Mouse (Mus musculus) megakaryocyte progenitor cell, adult 5-6 weeks (primary cell): Measurements from ENCODE around the gene Tdg. TPM values are rescaled to one million over a fixed set of nuclear protein-coding genes. Genes with fewer than 3 reads are reported as not detected.

Experiments
- total RNA-seq, 2 experiments: library from RNA; stranded (forward) in 1 of 2; stranded (reverse) in 1 of 2; fragments of 157-497, 149-512 nt in 1 of 2; fragments of 200-1000 nt in 1 of 2; gene quantifications; 2 replicates each; pipeline versions ENCODE4 v1.2.3 to v1.2.4; 2015 to 2017

Tdg gene
- total RNA-seq, 2 experiments from 2014 or later: 49.4 to 84.1 TPM

Other genes with a start within 250 kb of the Tdg start
- gene Gm1553, start 137.2 kb upstream of the Tdg start, total RNA-seq (2015): not detected in 2 replicates
- not detected in 2 replicates for gene Gm1553, start 137.2 kb upstream of the Tdg start, total RNA-seq (2017)
- 49.7 and 50.9 TPM in 2 replicates for gene 1190007I07Rik, start 6.6 kb upstream of the Tdg start, total RNA-seq (2015)
- 70.9 and 103 TPM in 2 replicates for gene 1190007I07Rik, start 6.6 kb upstream of the Tdg start, total RNA-seq (2017)
- gene Glt8d2, start 60.8 kb downstream of the Tdg start, total RNA-seq (2015): 0.15 and 0.56 TPM in 2 replicates
- 0.87 and 1.2 TPM in 2 replicates for gene Glt8d2, start 60.8 kb downstream of the Tdg start, total RNA-seq (2017)
- 18.2 and 19.6 TPM in 2 replicates for gene Hcfc2, start 66.3 kb downstream of the Tdg start, total RNA-seq (2015)
- gene Hcfc2, start 66.3 kb downstream of the Tdg start, total RNA-seq (2017): 29.9 and 31.5 TPM in 2 replicates
- 36.2 and 41.8 TPM in 2 replicates for gene Nfyb, start 134.3 kb downstream of the Tdg start, total RNA-seq (2015)
- 65.0 and 92.2 TPM in 2 replicates for gene Nfyb, start 134.3 kb downstream of the Tdg start, total RNA-seq (2017)
- gene Txnrd1, start 204.1 kb downstream of the Tdg start, total RNA-seq (2015): 50.6 and 56.6 TPM in 2 replicates
- 96.0 and 102 TPM in 2 replicates for gene Txnrd1, start 204.1 kb downstream of the Tdg start, total RNA-seq (2017)
- gene Eid3, start 236.8 kb downstream of the Tdg start, total RNA-seq (2015): 3.0 and 3.6 TPM in 2 replicates
- gene Eid3, start 236.8 kb downstream of the Tdg start, total RNA-seq (2017): 3.1 and 4.7 TPM in 2 replicates